Comparison of ENCODE assay signal across 10 mouse cellular contexts in the genomic region with DNA sequence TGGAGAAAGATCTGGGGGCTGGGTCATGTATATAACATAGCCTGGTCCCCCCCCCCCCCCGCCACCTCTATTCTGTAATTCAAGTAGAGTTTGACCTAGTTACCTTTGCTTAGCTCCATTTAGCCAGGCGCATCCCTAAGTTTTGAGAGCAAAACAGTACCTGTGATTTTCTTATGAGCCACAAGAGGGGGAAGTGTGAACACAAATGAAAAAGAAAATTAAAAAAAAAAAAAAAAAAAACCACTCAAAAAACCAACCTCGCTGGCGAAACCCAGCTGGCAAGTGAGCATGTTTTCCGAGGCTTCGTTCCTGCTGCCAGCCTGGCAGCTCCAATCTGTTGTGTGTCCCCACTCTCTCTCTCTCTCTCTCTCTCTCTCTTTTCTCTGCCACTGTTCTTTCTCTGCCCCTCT.
A peak's percentile ranks its signal among the peaks of the same experiment; 100 is the strongest.
DNase-seq lines count a peak whose midpoint lies in the region; ATAC-seq and TF ChIP-seq lines count a peak whose summit lies in the region.
"Had no signal": no experiment of that assay in that cellular context is flagged by ENCODE, and none has a peak within 500 bp of the region (broad histone marks: within the 10 kb centered on the region; RNA-seq: fewer than 3 reads in every experiment).

No protein-coding gene starts in this region.

- no peaks in the 10 kb centered on the region for H3K9me3 ChIP-seq in midbrain, embryonic 13.5 days
- no peaks in the 10 kb centered on the region for H3K9me3 ChIP-seq in midbrain, embryonic 10.5 days (replicated peaks)
- no peaks in the 10 kb centered on the region for H3K9me3 ChIP-seq in forebrain, postnatal 0 days (ENCODE audit: low read length)
- H3K9me3 ChIP-seq in midbrain, embryonic 15.5 days, result no peaks in the 10 kb centered on the region

- no peak overlapping the region for H3K4me3 ChIP-seq in midbrain, embryonic 13.5 days (replicated peaks)
- no peak overlapping the region for H3K4me3 ChIP-seq in midbrain, embryonic 10.5 days
- no peak overlapping the region for H3K4me3 ChIP-seq in forebrain, postnatal 0 days (ENCODE audit: low read depth, low read length)
- H3K4me3 ChIP-seq in midbrain, embryonic 15.5 days, result no peak overlapping the region
- H3K4me3 ChIP-seq: erythroblast, embryonic 14.5 days; myocyte had no signal

- no peak overlapping the region for H3K27ac ChIP-seq in midbrain, embryonic 13.5 days
- H3K27ac ChIP-seq in midbrain, embryonic 10.5 days (replicated peaks), result no peak overlapping the region
- H3K27ac ChIP-seq in forebrain, postnatal 0 days (ENCODE audit: low read depth, low read length), result no peak overlapping the region
- H3K27ac ChIP-seq in midbrain, embryonic 15.5 days, result no peak overlapping the region

- H3K9ac ChIP-seq in midbrain, embryonic 13.5 days (replicated peaks), result no peak overlapping the region
- H3K9ac ChIP-seq in forebrain, postnatal 0 days, result no peak overlapping the region
- H3K9ac ChIP-seq in midbrain, embryonic 15.5 days, result no peak overlapping the region

- 23% methylated on average over 6 of the region's 6 CpGs for WGBS in midbrain, embryonic 13.5 days
- 60% methylated on average over 6 of the region's 6 CpGs for WGBS in midbrain, embryonic 10.5 days
- 22% methylated on average over 6 of the region's 6 CpGs for WGBS in forebrain, postnatal 0 days
- 27% methylated on average over 6 of the region's 6 CpGs for WGBS in midbrain, embryonic 15.5 days

- H3K27me3 ChIP-seq in midbrain, embryonic 13.5 days, result no peaks in the 10 kb centered on the region
- no peaks in the 10 kb centered on the region for H3K27me3 ChIP-seq in midbrain, embryonic 10.5 days (ENCODE audit: low read depth, poor library complexity, severe bottlenecking)
- H3K27me3 ChIP-seq in forebrain, postnatal 0 days (ENCODE audit: insufficient read depth, low read length), result peaks cover 21% of the 10 kb centered on the region
- 0 out of 2 replicates have a peak, but pooled peaks cover 3% of the 10 kb centered on the region for H3K27me3 ChIP-seq in midbrain, embryonic 15.5 days (replicated peaks)

- no peak for ATAC-seq in cerebellum, adult (ENCODE audit: insufficient number of reproducible peaks, low FRiP score, low TSS enrichment)
- peak; percentile 40; the same call in 1 of the 2 replicates for ATAC-seq in midbrain, embryonic 13.5 days
- peak; percentile 77 for ATAC-seq in forebrain, postnatal 0 days
- peak; percentile 37 for ATAC-seq in midbrain, embryonic 15.5 days (replicated peaks)
- no peak for ATAC-seq in activated CD4-positive, CD25-positive, alpha-beta regulatory T cell, adult 4 months

- DNase-seq in cerebellum, adult 9-10 months, result peak; percentile 8
- no peak for DNase-seq in midbrain, embryonic 10.5 days (ENCODE audit: low spot score)
- peak; percentile 94 for DNase-seq in forebrain, postnatal 0 days
- DNase-seq in kidney, postnatal 10 days, result peak; percentile 13

- TF ChIP-seq CTCF in forebrain, postnatal 0 days (IDR thresholded peaks at IDR 0.05; ENCODE audit: low read depth), result peak; percentile 62

- H3K4me1 ChIP-seq in midbrain, embryonic 13.5 days (replicated peaks), result peaks cover 3% of the 10 kb centered on the region; the same call in 1 of the 2 replicates
- peaks cover 7% of the 10 kb centered on the region; the same call in 1 of the 2 replicates for H3K4me1 ChIP-seq in midbrain, embryonic 10.5 days
- H3K4me1 ChIP-seq in forebrain, postnatal 0 days (ENCODE audit: insufficient read depth), result no peaks in the 10 kb centered on the region
- 0 out of 2 replicates have a peak, but pooled peaks cover 12% of the 10 kb centered on the region for H3K4me1 ChIP-seq in midbrain, embryonic 15.5 days

- no peak overlapping the region for H3K4me2 ChIP-seq in midbrain, embryonic 13.5 days (replicated peaks)
- H3K4me2 ChIP-seq in forebrain, postnatal 0 days (ENCODE audit: low read depth), result peak overlapping the region; percentile 16; the same call in 1 of the 2 replicates
- H3K4me2 ChIP-seq in midbrain, embryonic 15.5 days, result peak overlapping the region; percentile 26; the same call in 1 of the 2 replicates

- no peaks in the 10 kb centered on the region for H3K36me3 ChIP-seq in midbrain, embryonic 13.5 days
- H3K36me3 ChIP-seq in midbrain, embryonic 10.5 days, result no peaks in the 10 kb centered on the region
- H3K36me3 ChIP-seq in forebrain, postnatal 0 days (ENCODE audit: insufficient read depth), result no peaks in the 10 kb centered on the region
- H3K36me3 ChIP-seq in midbrain, embryonic 15.5 days (replicated peaks), result no peaks in the 10 kb centered on the region

Comparison
In these comparisons a context has a peak if more than half of its experiments do, and no peak if none do; other contexts are left out.
1. ATAC-seq: peak in midbrain, embryonic 13.5 days (single experiment), forebrain, postnatal 0 days (single experiment) and midbrain, embryonic 15.5 days (single experiment); none in cerebellum, adult (single experiment) and activated CD4-positive, CD25-positive, alpha-beta regulatory T cell, adult 4 months (single experiment).